Mouse (Mus musculus): Measurements from ENCODE around the gene Zfp995.
"Not testable (repeated sequence)": the region's sequence is repeated elsewhere in the genome, so short reads cannot be mapped to it uniquely, and the experiment has no call there.

Gene Zfp995

DNA sequence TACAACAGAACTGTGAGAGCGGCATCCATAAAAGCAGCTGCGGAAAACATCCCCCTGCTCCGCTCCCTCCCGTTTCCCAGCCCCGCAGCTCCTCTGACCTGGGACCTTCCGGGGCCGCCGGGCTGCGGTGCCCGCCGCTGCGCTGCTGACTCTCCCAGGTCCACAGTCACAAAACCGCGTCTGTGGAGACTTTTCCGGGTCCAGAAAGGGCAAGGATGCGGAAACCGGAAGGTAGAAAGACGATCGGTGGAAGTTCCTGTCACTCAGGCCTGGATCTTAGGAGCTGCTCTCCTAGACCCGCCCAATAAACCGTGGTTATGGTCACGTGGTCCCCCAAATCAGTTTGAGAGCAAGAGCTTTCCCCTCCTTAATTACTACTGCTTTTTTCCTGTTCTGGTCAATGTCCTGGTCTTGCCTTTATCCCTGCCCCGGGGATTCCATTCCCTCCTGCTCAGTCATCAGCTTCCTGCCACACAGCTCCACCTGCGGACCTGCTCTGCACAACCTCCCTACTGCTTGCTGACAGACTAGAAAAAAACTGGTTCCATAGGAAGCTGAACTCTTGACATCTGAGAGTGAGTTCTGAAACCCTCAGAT is at the start of gene Zfp995:
Gene Zfp995 (minus strand): TSS at position 471 of the 597 bp plus-strand sequence.
- DNase-seq (ENCODE audit: low spot score): peak; percentile 78

- DNase-seq (ENCODE audit: low spot score): no peak
Observed at GRCm38 (mm10) chr17:21909039-21909438, 687 bp downstream of the Zfp995 start.

- DNase-seq (ENCODE audit: low spot score): no peak
Observed at GRCm38 (mm10) chr17:21871256-21871655, 38.5 kb downstream of the Zfp995 start.

GRCm38 (mm10) chr17:21846322-21846582 is 63.5 kb downstream of the Zfp995 start:
- DNase-seq (ENCODE audit: low spot score): not testable (repeated sequence)

DNA sequence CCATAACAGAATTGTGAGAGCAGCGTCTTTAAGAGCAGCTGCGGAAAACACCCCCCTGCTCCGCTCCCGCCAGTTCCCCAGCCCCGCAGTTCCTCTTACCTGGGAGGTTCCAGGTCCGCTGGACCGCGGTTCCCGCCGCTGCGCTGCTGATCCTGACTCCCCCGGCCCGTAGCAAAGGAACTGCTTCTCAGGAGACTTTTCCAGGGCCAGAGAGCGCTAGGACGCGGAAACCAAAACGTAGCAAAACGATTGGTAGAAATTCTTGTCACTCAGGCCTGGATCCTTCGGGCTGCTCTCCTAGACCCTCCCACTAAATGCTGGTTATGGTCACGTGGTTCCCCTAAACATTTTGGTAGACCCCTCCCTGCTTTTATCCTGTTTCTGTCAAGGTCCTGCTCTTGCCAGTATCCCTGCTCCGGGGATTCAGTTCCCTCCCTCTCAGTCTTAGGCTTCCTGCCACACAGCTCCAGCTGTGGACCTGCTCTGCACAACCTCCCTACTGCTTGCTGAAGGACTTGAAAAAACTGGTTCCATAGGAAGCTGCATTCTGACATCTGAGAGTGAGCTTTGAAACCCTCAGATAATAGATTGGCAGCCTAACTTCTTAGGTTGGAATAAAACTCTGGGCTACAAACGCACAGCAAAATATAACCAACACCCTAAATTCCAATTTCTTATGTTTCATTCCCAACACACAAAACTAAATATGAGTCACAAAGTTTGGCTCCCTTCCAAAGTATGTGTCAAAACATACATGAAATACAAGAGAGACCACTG is 64.0 kb downstream of the Zfp995 start, which contains the start of gene Zfp820:
Gene Zfp820 (minus strand): TSS at position 228 of the 777 bp plus-strand sequence.
- DNase-seq (ENCODE audit: low spot score): peak; percentile 96

DNA sequence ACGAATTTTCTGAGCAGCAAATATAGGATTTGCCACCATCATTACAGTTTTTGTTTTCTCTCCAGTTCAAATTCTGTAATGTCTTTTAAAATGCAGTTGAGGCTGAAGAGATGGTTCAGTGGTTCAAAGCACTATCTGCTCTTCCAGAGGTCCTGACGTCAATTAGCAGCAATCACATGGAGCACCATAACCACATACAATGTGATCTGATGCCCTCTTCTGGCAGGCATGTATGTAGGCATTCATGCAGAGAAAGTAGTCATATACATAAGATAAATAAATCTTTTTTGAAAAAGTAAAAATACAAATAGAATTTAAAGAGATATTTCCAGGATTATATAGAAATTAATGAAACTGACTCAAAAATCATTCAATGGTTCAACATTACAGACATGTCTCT is 71.2 kb downstream of the Zfp995 start:
- DNase-seq (ENCODE audit: low spot score): no peak

All from embryo, embryonic 10.5 days (tissue).